Mouse (Mus musculus) c-Kit-positive CD71-negative TER-119-negative erythroid progenitor cells, embryonic 14.5 days (primary cell): Measurements from ENCODE around the gene Gabpb1.
A peak's percentile ranks its signal among the peaks of the same experiment; 100 is the strongest.

Source experiments
- DNase-seq: peaks from one replicate; pipeline ENCODE4 v3.0.0-alpha.2; 2013; ENCODE audit warnings: low read depth

Gabpb1 gene

DNA sequence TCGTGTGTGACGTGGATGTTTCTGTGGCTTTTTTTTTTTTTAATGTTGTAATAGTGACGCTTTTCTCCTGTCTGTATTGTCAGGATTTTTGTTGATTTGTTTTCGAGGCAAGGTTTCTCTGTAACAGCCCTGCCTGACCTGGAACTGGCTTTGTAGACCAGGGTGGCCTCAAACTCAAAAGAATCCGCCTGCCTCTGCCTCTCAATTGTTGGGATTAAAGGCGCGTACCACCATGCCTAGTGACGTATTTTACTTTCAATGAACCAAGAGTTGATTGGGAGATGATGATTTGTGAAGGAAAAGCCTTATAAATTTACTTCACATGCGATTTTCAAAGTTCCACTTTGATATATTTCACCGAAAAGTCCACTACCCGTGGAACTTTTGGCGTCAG lies at the start of gene Gabpb1:
Gene Gabpb1 (minus strand): TSS at position 216 of the 394 bp plus-strand sequence.
- no peak for DNase-seq

DNA sequence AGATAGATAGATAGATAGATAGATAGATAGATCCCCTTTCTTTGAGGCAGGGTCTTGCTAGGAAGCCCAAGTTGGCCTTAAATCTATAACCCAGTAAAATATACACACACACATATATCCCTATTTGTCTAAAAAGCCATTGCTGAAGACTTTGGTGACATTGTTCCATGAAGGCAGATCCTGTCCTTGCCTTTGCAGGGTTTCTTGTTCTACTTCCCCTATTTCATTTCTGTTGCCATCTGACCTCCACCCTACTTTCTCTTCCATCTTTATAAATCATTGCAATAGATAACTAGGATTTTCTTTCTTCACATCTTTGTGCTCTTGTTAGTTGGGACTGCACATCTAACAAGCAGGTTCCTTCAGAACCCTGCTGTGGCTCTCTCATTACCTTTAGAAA lies 36.8 kb upstream of the Gabpb1 start:
- DNase-seq, result no peak

DNA sequence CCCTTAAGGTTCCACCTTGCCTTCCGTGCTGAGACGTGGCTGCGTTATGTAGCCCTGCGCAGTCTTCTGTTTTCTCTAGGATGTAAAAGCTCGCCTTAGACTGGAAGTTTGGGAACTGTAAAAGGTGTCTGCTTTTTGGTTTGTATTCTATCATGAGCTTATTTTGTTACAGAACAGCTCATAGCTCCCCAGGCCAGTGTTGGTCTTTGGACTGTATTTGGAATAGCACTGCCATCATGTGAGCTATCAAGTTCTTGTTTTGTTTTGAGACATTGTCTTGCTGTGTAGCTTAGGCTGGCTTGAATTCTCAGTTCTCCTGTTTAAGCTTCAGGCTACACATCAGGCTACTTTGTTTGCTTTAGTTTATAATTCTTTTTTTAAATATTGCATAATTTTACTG lies 36.4 kb upstream of the Gabpb1 start:
- no peak for DNase-seq

DNA sequence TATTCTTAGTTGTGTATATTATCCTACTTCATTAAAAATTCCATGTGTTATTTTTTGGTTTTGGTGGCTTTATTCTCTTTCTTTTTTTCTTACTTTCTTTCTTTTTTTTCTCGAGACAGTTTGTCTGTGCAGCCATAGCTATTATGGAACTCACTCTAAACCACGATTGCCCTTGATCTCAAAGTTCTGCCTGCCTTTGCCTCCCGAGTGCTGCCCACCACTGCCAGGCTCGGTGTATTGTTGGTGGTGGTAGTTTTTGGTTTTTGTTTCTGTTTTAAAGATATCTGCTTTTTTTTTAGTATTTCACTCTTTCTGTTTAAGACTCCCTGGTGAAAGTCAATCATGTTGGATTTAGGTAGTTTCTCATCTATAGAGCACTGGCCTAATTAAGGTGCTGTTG lies 32.2 kb upstream of the Gabpb1 start:
- DNase-seq, result no peak

DNA sequence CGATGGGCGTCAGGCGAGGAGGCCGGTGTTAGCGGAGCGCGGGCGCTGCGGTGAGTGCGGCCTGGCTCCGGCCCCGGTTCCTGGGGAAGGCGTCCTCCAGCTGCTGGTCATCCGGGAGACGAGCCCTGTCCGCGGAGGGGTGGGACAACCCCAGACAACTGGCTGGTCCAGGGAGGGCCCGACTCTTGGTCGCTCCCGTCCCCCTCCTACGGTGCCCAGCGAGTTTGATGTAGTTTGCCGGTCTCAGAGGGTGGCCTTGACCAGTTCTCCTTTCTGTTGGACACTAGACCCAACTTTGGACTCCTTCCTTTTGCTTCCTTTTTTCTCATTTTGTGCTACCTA lies 31.3 kb upstream of the Gabpb1 start:
- DNase-seq, result no peak

DNA sequence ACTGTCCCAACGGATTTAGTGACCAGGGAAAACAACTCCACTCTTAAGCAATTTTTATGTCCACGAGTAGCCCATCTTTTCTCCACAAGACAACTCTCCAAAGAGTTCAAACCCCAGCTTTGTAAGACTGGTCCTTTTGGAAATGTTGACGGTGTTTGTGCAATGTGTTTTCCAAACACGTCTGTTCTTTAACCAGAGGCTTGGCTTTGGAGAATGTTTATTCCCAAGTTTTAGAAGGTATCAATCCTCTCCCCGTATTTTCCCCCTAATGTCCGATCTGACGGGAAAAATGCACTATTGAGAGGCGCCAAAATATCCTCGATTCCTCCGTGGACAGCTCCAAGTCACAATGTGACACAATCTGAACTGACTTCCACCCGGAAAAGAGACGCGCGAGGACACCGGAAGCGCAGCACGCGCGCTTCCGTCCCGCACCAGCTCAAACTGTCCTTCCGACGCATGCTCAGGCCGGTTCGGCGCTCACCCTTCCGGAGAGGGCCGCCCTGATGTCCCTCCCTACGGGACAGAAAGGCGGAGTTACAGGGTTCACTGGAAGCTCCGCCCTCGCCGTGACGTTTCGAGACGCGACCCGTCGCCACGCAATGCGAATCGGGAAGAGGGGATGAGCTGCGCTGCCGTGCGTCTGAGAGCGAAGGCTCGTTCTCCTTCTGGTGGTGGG lies 30.8 kb upstream of the Gabpb1 start, which contains the start of gene Usp8:
Gene Usp8 (plus strand): TSS at position 570 of the 679 bp plus-strand sequence.
- peak; percentile 98 for DNase-seq

DNA sequence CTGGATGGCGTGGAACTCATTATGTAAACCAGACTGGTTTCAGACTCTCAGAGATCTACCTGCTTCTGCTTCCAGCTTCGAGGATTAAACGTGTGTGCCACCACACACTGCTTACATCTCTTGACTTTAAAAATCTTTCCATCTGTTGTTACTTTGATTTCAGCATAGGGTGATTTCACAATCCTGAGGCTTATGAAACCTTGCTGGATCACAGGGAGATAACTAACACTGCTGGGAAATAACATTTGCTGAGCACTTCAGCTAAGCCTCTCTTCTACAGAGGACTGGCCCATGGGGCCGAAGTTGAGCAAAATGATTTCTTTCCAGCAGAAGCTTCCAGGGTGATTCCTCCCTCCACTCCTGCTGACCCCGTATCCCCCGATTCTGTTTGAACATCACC lies 19.1 kb upstream of the Gabpb1 start:
- no peak for DNase-seq

DNA sequence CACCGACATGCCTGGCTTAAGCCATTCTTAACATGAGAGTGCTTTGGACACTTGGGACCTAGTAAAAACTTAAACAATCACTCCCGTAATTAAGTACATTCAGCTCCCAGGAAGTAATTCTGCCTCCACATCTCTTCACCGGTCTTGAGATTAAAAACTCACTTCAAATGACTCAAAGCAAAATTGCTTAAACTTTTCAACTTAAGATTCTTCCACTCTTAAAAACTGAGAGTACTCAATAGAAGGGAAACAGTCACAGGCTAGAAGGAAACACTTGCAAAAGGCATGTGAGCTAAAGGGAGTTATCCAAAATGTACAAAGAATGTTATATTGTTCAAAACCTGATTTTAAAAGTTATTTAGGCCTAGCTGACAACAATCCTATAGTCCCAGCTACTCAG lies 15.2 kb upstream of the Gabpb1 start:
- DNase-seq, result no peak

DNA sequence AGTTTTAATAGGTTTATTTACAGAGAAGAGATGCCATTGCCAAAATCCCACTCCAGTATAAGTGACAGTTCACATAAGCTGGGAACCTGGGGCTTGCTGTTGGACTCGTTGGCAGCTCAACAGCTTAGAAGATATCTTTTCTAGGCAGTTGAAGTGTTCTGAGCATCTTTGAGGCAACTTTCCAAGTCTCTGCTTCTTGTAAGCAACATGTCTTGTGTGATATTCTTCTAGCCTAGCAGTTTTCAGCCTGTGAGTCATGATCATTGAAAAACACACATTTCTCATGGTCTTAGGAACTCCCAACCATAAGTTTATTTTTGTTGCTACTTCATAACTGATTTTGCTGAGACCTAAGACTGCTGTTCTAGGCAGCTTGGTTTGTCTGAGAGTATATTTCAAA lies 6.8 kb upstream of the Gabpb1 start:
- no peak for DNase-seq

DNA sequence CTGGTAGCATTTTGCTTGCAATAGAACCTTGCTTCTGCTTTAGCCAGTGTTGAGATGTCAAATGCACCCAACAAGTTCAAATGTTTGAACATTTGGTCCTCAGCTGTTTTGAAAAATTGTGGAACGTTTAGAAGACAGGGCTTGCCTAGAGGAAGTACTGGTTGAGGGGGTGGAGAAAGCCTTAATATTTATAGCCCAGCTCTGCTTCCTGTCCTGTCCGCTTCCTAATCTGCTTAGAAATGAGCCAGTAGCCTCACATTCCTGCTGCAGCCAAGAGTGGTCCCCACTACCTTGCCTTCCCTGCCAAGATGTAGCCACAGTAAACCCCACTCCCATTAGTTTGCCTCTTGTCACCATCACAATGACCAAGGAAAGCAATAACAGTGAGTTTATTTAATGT lies 6.2 kb upstream of the Gabpb1 start:
- DNase-seq, result no peak

DNA sequence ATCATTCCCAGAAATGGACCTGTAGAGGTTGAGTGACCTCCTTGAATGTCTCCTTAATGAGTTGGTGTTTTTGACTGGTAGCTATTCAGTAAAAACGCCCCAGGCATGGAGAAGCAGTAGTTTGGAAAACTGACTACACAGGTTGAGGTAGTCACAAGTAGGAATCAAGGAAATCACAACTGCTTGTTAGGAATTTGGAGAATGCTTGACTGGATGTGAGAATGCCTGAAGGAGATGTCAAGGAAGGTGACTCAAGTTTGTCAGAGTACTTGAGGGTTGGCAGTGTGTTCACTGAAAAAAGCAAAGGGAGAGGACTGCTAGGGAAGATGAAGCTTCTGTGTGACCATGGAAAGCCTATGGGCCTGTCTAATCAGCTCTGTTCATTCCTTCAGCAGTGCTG lies 1.2 kb upstream of the Gabpb1 start:
- DNase-seq, result no peak

DNA sequence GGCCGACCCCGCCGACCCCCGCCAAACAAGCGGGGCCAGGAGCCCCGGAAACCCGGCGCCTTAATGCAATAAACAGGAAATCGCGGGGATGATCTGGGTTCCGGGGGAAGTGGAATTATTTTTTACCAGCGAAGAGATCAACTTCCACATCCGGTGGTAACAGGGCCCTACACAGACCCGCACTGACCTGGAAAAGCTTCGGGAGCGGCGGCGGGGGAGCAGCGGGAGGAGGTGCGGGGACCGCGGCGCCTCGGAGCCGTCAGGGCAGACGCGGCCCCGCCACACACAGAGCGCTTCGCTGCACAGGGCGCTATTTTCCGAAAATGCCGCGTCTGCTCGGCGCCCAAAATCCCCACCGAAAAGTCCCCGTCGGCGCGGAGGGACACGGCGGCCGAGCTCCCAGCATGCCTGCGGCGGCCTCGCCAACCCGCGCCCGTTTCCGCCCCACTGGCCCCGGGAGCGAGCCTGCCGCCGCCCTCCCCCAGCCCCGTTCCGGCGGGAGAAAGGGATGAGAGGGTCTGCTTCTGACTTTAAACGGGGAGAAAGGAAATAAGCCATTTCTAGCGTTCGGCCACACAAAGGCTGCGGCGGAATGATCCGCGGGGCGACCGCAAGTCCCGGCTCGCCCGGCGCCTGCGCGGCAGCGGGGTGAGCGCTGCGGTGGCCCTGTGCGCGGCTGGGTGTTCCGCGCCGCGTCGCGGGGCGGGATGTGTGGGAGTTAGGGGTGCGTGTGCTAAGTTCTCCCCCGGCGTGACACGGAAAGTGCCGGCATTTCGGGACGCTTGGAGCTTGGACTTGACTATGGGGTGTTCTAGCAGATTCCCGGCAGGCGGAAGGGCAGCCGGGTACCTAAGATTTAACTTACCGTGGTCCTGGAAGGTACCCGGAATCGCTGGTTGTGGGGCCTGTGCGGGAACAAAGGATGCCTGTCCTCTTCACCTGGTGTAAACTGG lies 692 bp downstream of the Gabpb1 start:
- DNase-seq, result peak; percentile 67

DNA sequence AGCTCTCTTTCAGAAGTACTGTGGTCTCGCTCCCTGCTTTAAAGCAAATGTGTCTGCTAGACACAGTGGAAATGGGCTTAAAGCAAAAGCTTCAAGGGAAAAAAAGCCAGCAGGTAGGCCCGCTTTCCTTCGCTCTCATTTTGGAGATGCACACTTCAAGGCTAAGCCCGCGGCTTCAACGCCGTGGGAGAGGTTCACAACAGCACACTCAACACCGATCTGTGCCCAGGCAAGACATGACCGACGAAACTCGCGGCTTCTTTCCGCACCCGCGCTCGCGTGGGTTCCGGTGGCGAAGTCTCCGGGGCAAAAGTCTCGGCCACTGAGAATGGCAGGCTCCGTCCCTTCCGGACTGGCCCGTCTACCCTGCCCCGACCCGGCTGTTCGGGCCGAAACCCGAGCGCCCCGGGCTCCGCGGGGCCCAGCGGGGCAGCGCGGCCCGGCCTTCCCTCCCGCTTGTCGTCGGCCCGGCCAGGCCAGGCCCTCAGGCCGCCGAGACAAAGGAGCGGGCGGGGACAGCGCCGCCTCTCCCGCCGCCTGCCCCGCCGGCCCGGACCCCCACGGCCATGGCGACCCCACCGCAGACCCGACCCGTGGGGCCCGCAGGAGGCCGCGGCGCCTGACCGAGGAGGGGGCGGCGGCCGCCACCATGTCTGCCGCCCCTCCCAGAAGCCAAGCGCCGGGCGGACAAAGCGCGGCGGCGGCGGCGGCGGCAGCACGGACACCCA lies 1.5 kb downstream of the Gabpb1 start:
- no peak for DNase-seq

DNA sequence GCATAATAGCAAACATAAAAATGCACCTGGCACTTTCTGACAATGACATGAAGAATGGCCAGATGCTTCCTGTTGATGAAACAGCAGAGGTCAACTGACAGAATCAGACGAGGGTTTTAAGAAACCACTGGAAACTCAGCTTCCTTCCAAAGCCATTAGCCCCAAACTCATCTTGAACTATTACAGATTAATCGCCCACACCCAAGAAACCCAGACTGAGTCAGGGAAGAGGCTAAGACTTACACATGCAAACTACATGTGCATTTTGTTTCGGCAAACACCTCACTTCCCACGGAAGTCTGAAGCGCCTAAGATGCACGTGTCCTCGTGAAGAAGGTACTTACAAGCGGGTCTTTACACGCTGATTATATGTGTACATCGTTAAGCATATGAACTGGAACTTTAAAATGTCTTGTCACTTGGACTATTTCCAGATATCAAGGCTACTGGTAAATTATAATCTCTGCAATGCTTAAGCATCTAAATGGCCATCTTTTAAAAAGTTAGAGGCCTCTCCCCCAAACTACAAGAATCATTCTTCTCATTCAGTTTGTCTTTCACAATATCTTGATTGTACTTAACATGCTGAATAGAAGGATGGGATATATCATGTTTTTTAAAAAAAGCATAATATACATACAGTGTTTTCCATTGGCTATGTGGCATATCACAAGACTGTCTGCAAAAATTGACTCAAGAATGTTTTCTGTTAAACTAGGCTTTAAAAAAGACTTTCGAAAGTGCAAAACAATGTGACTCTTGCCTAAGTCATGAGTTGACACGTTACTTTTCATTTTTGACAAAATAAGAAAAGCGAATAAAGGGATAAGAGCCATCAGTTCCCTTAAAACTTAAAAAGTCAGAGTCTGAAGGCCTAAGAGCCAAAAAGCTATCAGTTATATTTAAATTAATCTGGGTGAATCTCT lies 2.6 kb downstream of the Gabpb1 start:
- DNase-seq, result no peak

DNA sequence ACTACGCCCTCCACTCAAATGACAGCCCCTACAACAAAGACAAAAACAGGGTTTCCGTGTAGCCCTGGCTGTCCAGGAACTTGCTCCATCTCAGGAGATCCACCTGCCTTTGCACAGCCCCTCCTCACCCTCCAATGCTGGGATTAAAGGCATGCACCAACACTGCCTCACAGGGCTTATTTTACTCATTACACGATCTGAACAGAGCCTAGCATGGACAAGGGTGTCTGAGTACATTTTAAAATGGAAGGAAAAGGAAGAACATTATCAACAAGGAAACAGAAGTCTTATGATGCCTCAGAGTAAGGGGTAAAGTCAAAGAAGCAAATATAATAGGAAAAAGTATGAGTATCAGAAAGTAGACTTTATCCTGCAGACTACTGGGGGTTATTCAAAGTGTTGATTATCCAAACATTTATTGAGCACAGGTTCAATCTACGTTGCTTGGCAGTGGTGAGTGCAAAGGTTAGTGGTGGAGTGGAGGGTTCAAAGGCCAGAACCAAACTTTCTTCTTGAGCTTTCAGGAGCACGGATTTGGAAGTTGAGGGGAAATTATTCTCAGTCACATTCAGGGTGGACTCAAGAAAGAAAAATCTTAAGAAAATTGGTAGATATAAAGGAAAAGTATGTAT lies 7.4 kb downstream of the Gabpb1 start:
- no peak for DNase-seq

DNA sequence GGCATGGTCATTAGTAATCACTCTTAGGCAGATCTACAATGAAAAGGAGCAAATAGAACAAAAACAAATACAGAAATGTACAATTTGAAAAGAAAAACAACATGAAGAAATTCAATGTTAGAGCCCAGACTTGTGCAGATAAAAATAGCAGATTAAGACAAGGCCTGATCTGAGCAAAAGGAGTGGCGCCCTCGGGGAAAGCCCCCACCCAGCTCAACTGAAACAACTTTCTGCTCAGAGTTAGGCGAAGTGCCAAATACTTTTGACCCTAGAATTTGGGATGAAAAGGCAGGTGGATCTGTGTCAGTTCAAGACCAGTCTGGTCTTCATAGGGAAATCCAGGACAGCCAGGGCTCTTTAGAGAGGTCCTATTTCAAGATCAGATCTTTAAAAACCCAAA lies 10.2 kb downstream of the Gabpb1 start:
- no peak for DNase-seq

DNA sequence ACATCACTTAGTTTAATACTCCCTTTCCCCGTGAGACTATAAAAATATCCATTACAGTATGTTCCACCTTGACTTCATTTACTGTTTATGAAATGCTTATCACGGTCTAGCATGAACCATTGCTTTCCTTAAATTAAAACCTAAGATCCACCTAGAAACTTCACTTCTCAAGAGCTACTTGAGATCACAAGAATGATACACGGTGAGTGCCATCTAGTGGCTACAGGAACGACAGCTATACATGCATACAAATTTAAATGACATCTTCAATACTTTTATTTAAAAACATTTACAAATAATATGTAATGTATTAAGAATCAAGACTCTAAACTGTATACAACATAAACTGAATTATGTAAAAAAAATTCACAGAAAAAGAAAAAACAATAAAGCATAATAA lies 12.7 kb downstream of the Gabpb1 start:
- no peak for DNase-seq

DNA sequence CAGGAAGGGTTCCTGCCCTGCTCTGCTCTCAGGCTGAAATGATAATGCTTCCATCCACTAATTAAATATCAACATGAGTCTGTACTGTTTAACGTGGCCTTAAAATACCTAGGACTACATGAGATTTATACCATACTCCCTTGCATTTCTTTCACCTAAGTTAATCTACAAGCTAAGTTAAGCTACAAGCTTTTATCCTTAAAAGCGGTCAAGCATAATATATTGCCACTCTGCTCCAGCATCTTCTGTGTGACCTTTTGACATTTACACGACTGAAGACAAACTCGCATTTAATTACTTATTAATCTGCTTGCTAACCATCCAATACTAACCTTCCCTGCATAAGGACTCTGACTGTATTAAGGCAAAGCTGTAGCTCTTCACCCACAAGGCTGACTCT lies 23.2 kb downstream of the Gabpb1 start:
- no peak for DNase-seq

DNA sequence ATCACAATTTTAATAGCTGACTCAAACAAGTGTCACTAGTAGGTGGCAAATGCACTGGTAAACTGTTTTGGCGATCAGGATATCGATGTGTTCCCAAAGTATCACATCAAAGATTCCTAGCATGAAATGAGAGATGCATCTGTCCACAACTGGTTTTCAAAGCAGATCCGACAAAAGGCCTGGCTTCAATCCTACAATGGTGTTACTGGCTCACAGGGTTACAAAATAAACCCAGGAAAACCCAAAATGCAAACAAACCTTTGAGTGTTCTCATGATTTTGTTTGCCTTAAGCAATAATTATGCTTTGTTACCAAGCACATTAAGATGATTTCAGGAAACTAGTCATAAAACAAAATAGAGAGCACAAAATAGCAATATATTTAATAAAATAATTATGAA lies 28.4 kb downstream of the Gabpb1 start:
- DNase-seq, result no peak

DNA sequence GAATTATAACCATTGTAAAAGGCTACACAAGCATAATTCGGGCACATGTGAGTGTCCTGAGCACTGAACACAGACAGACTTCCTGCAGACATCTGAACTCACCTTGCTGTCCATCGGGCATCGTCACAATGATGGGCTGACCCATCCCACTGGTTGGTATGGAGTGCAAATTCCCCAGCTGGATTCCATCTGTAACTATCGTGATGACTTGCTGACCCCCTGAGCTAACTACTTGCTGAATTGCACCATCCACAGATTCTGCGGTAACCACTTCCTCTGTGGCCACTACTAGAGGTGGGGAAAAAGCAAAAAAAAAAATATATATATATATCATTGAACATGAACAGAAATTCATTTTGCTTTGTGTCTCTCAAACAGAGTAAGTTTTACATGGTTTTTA lies 29.7 kb downstream of the Gabpb1 start:
- no peak for DNase-seq

DNA sequence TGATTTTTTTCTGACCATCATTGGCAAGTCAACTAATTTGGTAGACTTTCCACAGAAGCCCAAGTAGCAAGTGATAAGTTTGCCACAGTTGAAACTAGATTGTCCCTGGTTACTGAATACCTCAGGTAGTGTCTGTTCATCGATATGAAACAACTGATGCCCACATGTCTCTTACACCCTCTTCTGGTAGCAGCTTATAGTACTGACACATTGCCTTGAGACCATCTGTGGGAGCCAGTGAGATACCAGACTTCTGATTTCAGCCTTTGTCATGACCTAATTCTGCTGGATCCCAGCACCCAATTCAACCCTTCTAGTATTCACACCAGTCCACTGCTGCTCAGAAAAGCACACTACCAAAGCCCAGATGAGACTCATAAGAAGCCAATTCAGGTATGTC lies 31.4 kb downstream of the Gabpb1 start:
- DNase-seq, result no peak
